Mouse (Mus musculus) testis, postnatal 14 days (tissue): ENCODE measurements at regions not wholly inside any gene's neighbourhood (a gene's known extent, or its start where the extent isn't known, plus 50 kb on each side); places are given as distances from the start of the nearest gene placed in this dataset.

Source experiments
- DNase-seq: peaks from one replicate; pipeline ENCODE4 v3.0.0; 2021; ENCODE audit warnings: low spot score

GRCm38 (mm10) chr3:38045523-38045922 is 321.2 kb upstream of the Gm5148 start:
- DNase-seq = no peak

DNA sequence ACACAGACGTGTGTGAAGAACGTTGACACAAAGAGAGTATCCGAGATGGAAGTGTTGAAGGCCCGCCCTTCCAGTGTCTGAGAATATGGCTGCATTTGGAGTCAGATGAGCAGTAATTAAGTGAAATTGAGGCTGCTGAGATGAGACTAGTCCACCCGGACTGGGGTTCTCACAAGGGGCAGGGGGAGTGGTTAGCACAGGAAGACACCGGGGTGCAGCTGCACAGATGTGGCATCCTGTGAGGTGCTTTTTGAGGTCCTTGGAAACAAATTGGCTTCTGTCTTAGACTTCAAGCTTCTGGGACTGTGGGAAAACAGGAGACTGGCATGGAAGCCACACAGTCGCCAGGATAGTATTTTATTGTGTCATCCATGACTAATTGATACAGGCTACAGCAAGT is 320.0 kb upstream of the Gm5148 start:
- DNase-seq = no peak

GRCm38 (mm10) chr3:38042614-38043013 is 318.3 kb upstream of the Gm5148 start:
- no peak for DNase-seq

DNA sequence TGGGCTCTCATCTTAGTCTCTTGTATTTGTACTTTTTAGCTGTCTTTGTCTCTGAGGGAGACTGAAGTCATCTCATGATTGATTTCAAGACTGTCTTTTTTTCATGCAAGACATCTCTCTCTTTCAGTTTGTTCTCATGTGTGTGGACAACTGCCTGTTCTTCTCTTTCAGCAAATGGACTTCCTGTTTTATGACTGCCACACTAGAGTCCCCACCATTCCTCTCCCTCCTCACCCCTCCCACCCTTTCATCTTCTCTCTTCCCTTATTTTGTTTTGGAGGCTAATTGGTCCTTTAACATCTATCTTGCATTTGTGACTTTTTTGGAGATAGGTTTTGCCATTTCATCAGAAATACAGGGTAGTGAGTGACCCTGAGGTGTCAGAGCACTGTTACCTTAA is 311.8 kb upstream of the Gm5148 start:
- DNase-seq = no peak

DNA sequence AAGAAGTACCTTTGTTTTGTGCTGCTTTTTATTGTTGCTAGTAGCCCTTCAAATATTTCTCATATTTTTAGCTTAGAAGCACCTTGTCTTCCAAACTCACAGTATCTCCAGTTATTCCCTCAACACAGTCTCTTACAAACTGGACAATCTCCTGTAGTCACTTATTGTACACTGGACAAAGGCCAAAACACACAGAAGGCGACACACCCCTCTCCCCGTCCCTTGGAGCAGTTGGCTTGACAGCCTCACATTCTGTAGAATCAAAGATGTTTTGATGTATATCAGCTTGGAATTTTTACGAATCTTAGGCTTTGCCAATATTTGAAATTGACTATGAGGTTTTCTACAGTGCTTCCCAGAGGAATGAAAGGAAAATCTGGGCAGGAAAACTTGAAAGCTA is 309.8 kb upstream of the Gm5148 start:
- no peak for DNase-seq

GRCm38 (mm10) chr3:38014768-38015167 is 290.5 kb upstream of the Gm5148 start:
- no peak for DNase-seq

- DNase-seq = no peak
Observed at GRCm38 (mm10) chr3:38009168-38009567, 284.9 kb upstream of the Gm5148 start.

DNA sequence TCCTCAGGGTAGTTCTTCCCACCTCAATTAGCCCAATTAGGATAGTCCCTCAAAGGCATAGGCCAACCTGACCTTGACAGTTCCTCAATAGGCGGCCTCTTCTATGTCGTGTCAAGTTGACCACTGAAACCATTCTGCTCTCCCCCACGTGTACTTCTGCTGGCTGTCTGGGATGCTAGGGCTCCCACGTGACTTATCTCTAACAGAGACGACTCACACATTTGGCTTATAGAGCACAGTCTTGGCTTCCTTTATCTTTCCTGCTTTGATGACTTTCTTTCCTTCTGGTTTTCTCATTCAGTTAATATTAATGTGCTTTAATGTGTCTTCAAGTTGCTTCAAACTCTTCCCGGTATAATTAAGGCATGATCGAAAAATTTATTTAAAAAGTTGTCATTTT is 284.0 kb upstream of the Gm5148 start:
- DNase-seq = no peak

DNA sequence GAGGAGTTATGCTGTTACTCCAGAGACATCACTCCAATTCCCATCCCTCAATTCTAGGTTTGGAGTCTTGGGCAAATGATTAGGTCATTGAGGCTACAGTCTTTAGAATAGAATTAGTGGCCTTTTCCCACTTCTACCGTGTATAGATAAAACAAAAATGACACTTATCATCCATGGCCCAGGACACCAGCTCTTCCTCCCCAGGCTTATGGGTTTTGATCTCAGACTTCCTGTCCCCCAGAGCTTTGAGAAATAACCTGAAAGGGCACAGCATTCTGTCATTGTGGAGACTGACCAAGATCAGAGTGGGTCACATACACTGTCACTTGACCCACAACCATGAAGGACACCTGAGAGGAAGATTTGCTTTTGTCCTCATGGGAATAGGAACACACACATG is 283.3 kb upstream of the Gm5148 start:
- DNase-seq = no peak

DNA sequence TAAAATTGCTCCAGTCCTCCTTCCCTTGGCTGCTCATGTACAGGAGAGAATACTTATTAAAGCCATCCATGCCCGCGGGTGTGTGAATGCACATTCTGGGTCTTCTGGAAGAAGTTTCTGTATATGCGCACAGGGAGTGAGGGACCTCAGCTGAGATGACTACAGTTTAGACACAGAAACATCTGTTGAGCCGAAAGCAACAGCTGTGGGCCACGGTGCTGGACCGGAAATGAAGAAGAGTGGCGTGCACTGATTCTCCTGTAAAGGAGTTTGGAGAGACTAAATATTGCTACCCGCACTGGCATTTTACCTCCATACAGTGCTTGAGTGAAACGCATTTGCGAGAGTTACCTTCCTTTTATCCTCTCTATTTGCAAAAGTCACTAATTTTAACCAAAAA is 278.0 kb upstream of the Gm5148 start:
- no peak for DNase-seq

- DNase-seq = no peak
Observed at GRCm38 (mm10) chr3:37999779-38000178, 275.5 kb upstream of the Gm5148 start.

- no peak for DNase-seq
Observed at GRCm38 (mm10) chr3:37997998-37998397, 273.7 kb upstream of the Gm5148 start.

GRCm38 (mm10) chr3:37989992-37990391 is 265.7 kb upstream of the Gm5148 start:
- DNase-seq = no peak

DNA sequence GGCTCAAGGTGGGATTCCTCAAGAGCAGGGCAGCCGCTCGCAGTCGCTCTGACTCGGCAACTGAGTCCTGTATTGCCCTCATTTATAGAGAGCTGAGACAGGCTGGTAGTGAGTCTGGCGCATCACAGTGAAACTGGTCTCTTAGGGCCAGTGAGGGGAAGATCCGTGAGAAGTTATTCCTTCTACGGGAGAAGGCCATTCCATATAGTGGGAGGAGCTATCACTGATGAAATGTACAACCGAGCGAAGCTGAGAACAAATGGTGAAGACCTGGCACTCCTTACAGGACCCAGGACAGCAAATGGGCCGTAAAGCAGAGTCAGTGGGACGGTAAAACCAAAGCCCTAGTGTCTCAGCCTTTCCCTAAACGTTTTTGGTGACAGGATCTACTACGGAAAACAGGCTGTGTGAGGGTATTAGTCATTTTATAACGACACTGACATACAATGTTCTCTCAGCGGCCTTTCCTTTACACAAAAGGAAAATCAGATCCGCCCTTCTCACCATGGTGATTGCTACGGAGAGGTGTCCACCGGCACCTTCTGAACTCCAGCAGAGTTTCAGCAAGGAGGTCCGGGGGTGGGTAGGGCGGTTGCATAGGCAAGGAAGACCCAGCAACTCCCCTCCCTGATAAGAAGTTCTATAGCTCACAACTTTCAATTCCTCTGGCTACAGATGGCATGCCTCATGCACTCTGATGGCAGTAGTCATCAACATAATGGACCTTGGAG is 263.6 kb upstream of the Gm5148 start:
- no peak for DNase-seq

- DNase-seq = no peak
Observed at GRCm38 (mm10) chr3:37987007-37987774, 262.9 kb upstream of the Gm5148 start.

DNA sequence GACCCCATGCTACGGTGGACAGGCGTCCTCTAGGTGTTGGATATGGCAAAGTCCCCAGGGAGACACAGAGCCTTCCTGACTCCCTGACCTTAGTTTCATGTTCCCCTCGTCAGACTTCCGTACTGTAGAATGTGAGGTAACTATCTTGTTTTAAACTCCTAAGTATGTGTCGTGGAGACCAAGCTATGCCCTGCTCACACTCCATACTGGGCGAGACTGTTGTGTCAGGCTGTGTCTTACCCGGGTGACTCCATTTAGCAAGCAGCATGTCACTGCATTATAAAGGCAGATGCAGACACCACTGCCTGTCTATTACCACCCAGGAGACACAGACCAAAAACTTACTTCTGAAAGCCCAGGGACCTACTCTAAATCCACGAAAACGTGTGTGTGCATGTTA is 260.4 kb upstream of the Gm5148 start:
- DNase-seq = no peak

GRCm38 (mm10) chr3:37981481-37982180 is 257.3 kb upstream of the Gm5148 start:
- DNase-seq = no peak

- DNase-seq = no peak
Observed at GRCm38 (mm10) chr3:37979871-37980270, 255.6 kb upstream of the Gm5148 start.

GRCm38 (mm10) chr3:37978481-37978880 is 254.2 kb upstream of the Gm5148 start:
- DNase-seq = peak; percentile 74

DNA sequence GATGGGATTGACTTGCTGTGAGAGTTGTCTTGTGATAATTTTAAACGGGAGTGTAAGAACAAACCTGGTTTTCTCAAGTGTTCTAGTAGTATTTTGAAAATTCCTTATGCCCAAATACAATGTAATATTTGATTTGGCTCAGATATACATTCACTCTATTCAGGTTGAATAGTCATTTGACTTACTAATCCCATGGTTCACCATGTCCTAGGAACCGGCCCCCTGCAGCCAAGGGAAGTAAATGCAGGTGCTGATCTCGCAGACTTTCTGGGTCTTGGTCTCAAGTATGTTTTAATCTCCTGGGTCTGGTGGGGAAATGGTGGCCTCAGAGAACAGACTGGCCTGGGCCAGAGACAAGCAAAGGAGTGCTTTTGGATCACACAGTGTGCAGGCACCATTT is 253.2 kb upstream of the Gm5148 start:
- DNase-seq = no peak

GRCm38 (mm10) chr3:37976566-37976965 is 252.3 kb upstream of the Gm5148 start:
- DNase-seq = peak; percentile 76

- no peak for DNase-seq
Observed at GRCm38 (mm10) chr3:37975194-37975756, 251.0 kb upstream of the Gm5148 start.

DNA sequence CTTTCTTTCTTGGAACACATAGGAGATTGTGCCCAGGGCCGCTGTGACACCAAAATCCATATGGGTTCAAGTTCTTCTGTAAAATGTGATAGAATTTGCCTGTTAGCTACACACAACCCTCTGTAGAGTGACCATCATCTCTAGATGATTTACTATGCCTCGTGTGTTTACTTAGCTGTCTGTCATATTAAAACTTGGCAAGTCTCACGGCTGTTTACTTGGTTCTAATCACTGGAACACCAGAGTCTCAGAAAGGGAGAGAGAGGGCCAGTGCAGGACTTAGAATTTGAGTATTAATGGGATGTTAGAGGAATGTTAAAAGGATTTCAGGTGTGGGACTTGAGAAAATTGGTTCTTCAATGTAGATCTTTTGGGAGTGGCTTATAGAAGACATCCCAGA is 248.6 kb upstream of the Gm5148 start:
- no peak for DNase-seq
